Mouse (Mus musculus) hindbrain, embryonic 16.5 days (tissue): ENCODE measurements around the gene Btrc. TPM values are rescaled to one million over a fixed set of nuclear protein-coding genes. Genes with fewer than 3 reads are reported as not detected.

ENCODE experiments used
- ATAC-seq: fragments of 200-750 bp; cut with Nextera tagmentation; 2 replicates; pipeline ENCODE4 v1.8.0; 2017; ENCODE audit warnings: moderate TSS enrichment, moderate library complexity
- H3K27ac ChIP-seq: fragments of 300-500 bp; sonication (generic); 2 replicates; pipeline ENCODE4 v1.5.1; 2014; ENCODE audit warnings: low read depth, mild to moderate bottlenecking, control low read depth, low read length, moderate library complexity
- H3K27me3 ChIP-seq: fragments of 300-500 bp; sonication (generic); replicated peaks from 2 replicates; pipeline ENCODE4 v1.6.1; 2014; ENCODE audit warnings: low read length; ENCODE audit not compliant: control insufficient read depth, insufficient read depth
- H3K36me3 ChIP-seq: fragments of 300-500 bp; sonication (generic); 2 replicates; pipeline ENCODE4 v1.6.1; 2014; ENCODE audit warnings: mild to moderate bottlenecking, low read length, moderate library complexity, mixed read lengths; ENCODE audit not compliant: control insufficient read depth, insufficient read depth
- H3K4me1 ChIP-seq: fragments of 300-500 bp; sonication (generic); 2 replicates; pipeline ENCODE4 v1.6.1; 2014; ENCODE audit warnings: low read depth, low read length; ENCODE audit not compliant: control insufficient read depth, insufficient read depth
- H3K4me2 ChIP-seq: fragments of 300-500 bp; sonication (generic); 2 replicates; pipeline ENCODE4 v1.6.1; 2014; ENCODE audit warnings: mild to moderate bottlenecking, low read length, control low read depth, moderate library complexity
- H3K4me3 ChIP-seq: fragments of 300-500 bp; sonication (generic); 2 replicates; pipeline ENCODE4 v1.5.1; 2014; ENCODE audit warnings: mild to moderate bottlenecking, low read length, control low read depth, moderate library complexity
- H3K9ac ChIP-seq: fragments of 300-500 bp; sonication (generic); 2 replicates; pipeline ENCODE4 v1.6.1; 2014; ENCODE audit warnings: low read depth, mild to moderate bottlenecking, control low read depth, low read length, moderate library complexity
- H3K9me3 ChIP-seq: fragments of 300-500 bp; sonication (generic); 2 replicates; pipeline ENCODE4 v1.6.1; 2014; ENCODE audit warnings: mild to moderate bottlenecking, low read length, moderate library complexity; ENCODE audit not compliant: control insufficient read depth
- WGBS: fragments of 180-500 bp; shearing (Covaris S2); extraction: QIAGEN DNeasy Blood & Tissue Kit; methylation state at CpG from one replicate; pipeline ENCODE4 v1.1.7; 2014; 5-methylcytosine and 5-hydroxymethylcytosine counted together
- polyA plus RNA-seq: library from polyadenylated mRNA; unstranded; fragments of >200 nt; fragmentation: Nextera tagmentation; extraction: Ambion mirVana; gene quantifications from 2 replicates; pipeline ENCODE4 v1.2.1, GENCODE M21; 2015

The Btrc gene
- polyA plus RNA-seq, 1 experiment from 2014 or later = 63.4 TPM

DNA sequence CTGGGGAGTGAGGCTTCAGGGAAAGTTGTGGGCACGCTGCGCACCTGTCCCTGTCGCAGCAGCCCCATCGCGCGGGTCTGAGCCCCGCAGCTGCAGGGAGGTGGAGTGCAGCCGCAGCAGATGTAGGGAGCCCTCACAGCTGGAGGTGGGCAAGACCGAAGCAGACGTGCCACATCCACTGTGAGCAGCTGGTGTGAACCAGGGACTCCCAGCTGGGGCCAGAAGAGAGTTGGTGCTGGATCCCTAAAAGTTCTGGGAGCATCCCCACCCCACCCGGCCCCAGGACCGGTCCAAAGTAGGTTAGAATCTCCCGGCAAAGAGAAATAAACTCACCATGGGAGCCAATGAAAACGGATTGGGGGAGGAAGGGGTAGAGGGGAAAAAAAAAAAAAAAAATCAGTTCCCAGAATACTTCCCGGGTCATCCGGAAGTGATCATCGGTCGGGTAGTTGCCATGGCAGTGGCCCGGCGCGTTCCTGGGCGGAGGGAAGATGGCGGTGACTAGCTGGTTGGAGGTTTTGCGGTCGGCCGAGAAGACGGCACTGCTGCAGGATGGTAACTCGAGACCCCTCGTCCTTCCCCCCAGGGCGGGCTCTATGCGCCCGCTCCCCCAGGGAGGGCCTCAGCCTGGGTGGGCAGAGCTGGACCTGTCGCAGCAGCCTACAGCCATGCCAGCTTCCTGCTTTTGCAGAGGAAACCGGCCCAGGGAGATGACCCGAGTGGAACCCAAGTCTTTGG is 196.8 kb downstream of the Btrc start, which contains the start of the genes Poll and Gm17018:
Gene Poll (minus strand): TSS at position 379 of the 738 bp plus-strand sequence.
Gene Gm17018 (plus strand): TSS at position 463 of the 738 bp plus-strand sequence.
- Histone ChIP-seq H3K27ac (peak within 1 kb of the TSS; percentile 59), H3K9me3 (no peaks in the 10 kb centered on the region), H3K4me1 (peaks cover 14% of the 10 kb centered on the region), H3K9ac (peak within 1 kb of the TSS; percentile 77), H3K36me3 (no peaks in the 10 kb centered on the region), H3K4me2 (peak within 1 kb of the TSS; percentile 99), H3K27me3 (no peaks in the 10 kb centered on the region), H3K4me3 (peak within 1 kb of the TSS; percentile 83)
- WGBS = under 1% methylated on average over 28 of the region's 35 CpGs
- peak; percentile 92 for ATAC-seq

DNA sequence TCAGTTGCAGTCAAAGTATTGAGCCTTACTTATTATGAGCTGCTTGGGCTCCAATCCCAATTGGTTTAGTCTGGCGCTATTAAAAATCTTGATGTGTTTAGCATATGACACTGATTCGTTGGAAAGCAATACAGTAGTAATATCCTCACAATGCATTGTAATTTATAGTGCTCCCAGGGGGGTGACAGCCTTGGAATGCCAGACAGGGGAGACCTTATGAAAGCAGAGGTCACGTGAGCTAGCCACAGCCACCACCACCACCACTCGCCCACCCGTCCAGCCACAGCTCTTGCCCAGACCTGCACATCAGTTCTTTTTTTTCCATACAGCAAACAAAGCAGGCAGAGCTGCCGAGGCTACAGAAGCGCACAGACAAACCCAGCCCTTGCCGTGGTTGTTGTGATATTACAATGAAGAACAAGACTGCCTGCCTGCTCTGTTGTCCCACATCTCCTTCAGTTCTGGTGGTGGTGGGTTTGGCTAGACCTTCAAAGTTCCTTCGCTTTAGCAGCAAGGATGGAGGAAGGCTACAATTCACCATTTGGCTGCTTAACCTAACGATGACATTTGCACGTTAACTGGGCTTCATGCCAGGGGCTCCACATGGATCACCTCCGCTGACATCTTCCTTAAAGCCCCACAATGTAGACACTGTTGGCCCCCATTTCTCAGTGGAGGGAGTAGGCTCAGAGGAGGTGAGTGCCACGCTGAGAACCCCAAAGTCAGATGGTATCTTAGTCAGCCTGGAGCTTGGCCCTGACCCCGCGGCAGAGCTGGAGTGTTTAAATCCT is 202.6 kb downstream of the Btrc start:
- WGBS = 46% methylated on average over 15 of the region's 15 CpGs
- Histone ChIP-seq H3K4me2 (no peak overlapping the region), H3K4me1 (peaks cover 4% of the 10 kb centered on the region), H3K27me3 (no peaks in the 10 kb centered on the region), H3K9me3 (no peaks in the 10 kb centered on the region), H3K4me3 (no peak overlapping the region), H3K27ac (no peak overlapping the region), H3K36me3 (no peaks in the 10 kb centered on the region), H3K9ac (no peak overlapping the region)
- 0 out of 2 replicates have a peak, but pooled peaks have one; percentile 31 for ATAC-seq

DNA sequence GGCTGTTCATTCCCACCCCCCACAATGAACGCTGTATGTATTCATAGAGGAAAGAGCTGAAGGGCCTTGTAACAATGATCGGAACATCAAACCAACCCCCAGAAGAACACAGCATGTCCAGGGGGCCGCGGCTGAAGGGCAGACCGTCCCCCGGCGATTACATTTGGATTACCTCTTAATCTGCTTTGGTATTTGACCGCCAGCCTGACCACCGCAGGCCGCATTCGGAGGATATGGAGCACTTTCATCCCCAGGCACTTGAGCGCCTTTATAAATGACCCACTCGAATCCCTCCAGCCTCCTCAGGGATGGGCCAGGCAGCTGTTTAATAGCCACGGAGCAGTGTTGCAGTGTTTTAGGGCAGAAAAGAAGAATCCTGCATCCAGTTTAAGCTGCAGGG is 203.8 kb downstream of the Btrc start:
- WGBS = 38% methylated on average over 14 of the region's 14 CpGs
- Histone ChIP-seq H3K9me3 (no peaks in the 10 kb centered on the region), H3K27me3 (no peaks in the 10 kb centered on the region), H3K9ac (no peak overlapping the region), H3K27ac (no peak overlapping the region), H3K4me2 (no peak overlapping the region), H3K4me3 (no peak overlapping the region), H3K4me1 (no peaks in the 10 kb centered on the region; the same call in none of the 2 replicates), H3K36me3 (no peaks in the 10 kb centered on the region)
- no peak for ATAC-seq

DNA sequence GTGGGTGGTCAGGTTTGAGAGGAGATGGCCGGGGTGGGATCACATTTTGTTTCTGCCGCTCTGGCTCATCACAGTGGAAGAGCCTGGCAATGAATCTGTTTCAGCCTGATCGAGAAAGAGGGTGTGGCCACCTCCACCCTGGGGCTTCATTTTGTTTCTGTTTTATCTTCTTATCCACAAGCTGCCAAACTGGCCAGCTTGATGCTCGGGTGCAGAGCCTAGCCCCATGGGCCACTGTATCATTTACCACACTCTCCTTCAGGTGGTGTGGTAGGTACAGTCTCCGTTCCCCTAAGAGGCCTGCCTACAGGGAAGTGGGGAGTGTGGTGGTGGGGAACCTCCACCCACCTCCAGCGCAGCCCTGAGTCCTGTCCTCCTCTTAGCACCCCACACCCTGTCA is 209.5 kb downstream of the Btrc start:
- Histone ChIP-seq H3K4me2 (no peak overlapping the region), H3K9ac (no peak overlapping the region), H3K36me3 (peaks cover 10% of the 10 kb centered on the region), H3K27me3 (no peaks in the 10 kb centered on the region; the same call in 1 of the 2 replicates), H3K4me1 (peaks cover 8% of the 10 kb centered on the region), H3K27ac (no peak overlapping the region), H3K9me3 (no peaks in the 10 kb centered on the region), H3K4me3 (no peak overlapping the region)
- WGBS = 74% methylated on average over 6 of the region's 6 CpGs
- ATAC-seq = no peak

DNA sequence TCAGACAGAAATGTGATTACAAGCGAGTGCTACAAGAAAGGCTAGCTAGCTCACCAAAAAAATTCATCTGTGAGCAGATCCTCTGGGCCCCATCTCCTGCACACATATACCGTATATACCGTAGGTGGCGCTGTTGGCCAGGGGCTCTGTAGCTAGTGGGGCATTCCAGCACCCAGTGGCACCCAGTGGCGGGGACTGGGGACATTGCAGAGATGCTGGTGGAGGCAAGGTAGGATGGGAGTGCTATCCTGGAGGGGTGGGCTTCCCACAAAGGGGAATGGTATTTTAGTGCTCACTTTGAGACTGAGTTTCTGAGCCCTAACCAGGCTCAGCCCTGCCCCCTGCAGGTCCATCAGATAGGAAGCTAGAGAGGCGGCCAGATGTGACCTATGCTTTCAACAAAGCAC is 210.3 kb downstream of the Btrc start:
- ATAC-seq = peak; percentile 72
- no peak overlapping the region for H3K27ac ChIP-seq
- whole genome bisulfite sequencing = 22% methylated on average over 6 of the region's 6 CpGs

DNA sequence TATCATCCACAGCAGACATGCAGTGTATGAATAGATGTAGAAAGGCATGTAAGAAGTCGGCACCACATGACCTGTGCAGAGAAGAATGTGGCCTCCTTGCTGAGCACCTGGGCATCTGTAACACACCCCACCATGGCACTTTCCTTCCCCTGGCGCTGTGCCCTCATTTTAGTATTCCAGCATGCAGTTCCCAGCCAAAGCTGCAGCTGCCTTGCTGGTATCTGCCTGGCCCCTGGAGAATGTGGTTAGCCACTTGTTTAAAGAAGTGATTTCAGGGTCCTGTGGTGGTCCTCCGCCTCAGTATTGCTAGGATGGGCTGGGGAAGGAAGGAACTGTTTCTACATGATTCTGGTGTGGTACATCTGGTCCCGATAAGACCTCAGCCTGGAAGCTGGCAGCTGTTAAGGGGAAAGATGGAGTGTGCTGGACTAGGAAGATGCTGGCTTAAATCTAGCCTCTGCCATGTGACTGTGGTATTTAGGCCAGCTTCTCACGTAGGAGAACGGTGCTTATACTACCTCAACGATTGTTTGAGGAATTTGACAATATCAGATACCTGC is 210.9 kb downstream of the Btrc start:
- WGBS = 79% methylated on average over 7 of the region's 7 CpGs
- Histone ChIP-seq H3K27me3 (no peaks in the 10 kb centered on the region; the same call in 1 of the 2 replicates), H3K4me2 (no peak overlapping the region), H3K27ac (peak overlapping the region; percentile 29; the same call in 1 of the 2 replicates), H3K9me3 (no peaks in the 10 kb centered on the region), H3K4me3 (no peak overlapping the region), H3K4me1 (peaks cover 8% of the 10 kb centered on the region), H3K36me3 (peaks cover 17% of the 10 kb centered on the region), H3K9ac (no peak overlapping the region)
- no peak for ATAC-seq

More for the DNA sequence above, 210.3 kb downstream of the Btrc start:
- Histone ChIP-seq H3K4me1 (peaks cover 8% of the 10 kb centered on the region), H3K9ac (no peak overlapping the region), H3K4me2 (no peak overlapping the region), H3K4me3 (no peak overlapping the region), H3K27me3 (no peaks in the 10 kb centered on the region; the same call in 1 of the 2 replicates), H3K9me3 (no peaks in the 10 kb centered on the region), H3K36me3 (peaks cover 16% of the 10 kb centered on the region)

DNA sequence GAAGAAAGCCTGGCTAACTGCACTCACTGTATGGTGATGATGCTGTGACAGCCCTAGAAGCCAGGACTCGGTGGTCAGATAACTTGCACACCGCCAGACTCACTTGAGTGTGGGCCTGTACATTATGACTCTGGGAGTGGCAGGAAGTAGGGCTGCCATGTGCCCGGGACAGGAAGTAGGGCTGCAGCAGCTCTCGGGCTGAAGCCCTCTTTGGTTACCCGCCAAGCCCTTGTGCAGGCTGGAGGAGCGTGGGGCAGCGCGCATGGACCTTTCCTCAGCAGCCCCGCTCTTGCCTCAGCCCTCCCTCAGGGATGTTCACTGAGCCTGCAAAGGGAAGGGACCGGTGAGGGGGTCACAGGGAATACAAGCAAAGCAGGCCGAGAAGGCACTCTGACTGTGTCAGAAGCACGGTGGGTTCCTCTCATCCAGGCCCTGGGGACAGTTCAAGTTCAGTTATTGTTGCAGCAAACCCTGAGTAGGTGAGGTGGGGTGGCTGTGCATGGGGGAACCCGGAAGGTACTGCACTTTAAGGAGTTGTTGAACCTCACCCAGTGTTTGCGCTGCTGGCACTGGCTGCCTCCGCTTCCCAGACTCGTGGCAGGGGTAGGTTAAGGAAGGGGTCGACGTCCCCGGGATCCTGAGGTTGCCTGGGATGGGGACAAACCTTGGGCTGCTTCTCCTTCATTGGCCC is 211.6 kb downstream of the Btrc start:
- peaks cover 17% of the 10 kb centered on the region for H3K36me3 ChIP-seq

DNA sequence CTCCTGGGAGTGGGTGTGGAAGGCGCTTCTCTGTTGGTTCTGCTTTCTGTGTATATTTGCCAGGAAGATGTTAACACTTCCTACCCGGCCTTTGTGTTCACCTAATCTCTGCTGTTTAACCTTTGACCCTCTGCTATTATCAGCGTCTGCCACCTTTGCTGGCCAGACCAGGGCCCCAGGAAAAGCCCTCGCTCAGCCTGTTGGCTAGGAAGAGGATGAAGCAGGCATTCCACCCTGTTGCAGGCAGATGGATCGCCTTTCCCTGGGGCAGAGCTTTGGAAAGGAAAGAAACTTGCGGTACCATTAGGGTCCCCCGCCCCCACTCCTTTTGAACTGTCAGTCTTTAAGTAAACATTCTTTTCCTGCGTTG is 212.1 kb downstream of the Btrc start:
- Histone ChIP-seq H3K4me2 (no peak overlapping the region), H3K9ac (no peak overlapping the region), H3K4me1 (peaks cover 11% of the 10 kb centered on the region), H3K36me3 (peaks cover 17% of the 10 kb centered on the region), H3K27ac (no peak overlapping the region), H3K4me3 (no peak overlapping the region), H3K9me3 (no peaks in the 10 kb centered on the region), H3K27me3 (no peaks in the 10 kb centered on the region; the same call in 1 of the 2 replicates)
- WGBS = 19% methylated on average over 8 of the region's 8 CpGs
- no peak for ATAC-seq

More for the DNA sequence above, 211.6 kb downstream of the Btrc start:
- H3K27me3 ChIP-seq = no peaks in the 10 kb centered on the region; the same call in 1 of the 2 replicates
- H3K27ac ChIP-seq = no peak overlapping the region
- H3K4me2 ChIP-seq = no peak overlapping the region
- no peak overlapping the region for H3K9ac ChIP-seq
- peaks cover 11% of the 10 kb centered on the region for H3K4me1 ChIP-seq
- ATAC-seq = no peak
- H3K4me3 ChIP-seq = no peak overlapping the region
- 58% methylated on average over 19 of the region's 19 CpGs for WGBS
- H3K9me3 ChIP-seq = no peaks in the 10 kb centered on the region
